In genomic region chr1:86216412-86216811, GRCm38 (mm10) we compare ENCODE assay signal across 25 mouse cellular contexts.
DNase-seq lines count a peak whose midpoint lies in the region; ATAC-seq lines count a peak whose summit lies in the region.
"Had no signal": no experiment of that assay in that cellular context is flagged by ENCODE, and none has a peak within 500 bp of the region (broad histone marks: within the 10 kb centered on the region; RNA-seq: fewer than 3 reads in every experiment).

No protein-coding gene starts in this region.

- DNase-seq in lung, adult 18-20 months: peak; percentile 29 to 31
- DNase-seq in lung, postnatal 14 days: no peak
- peak; percentile 51 to 56 for DNase-seq in B cell, adult 2 months
- DNase-seq in splenic B cell, adult 2 months (ENCODE audit: low read depth, low spot score): peak; percentile 60
- DNase-seq in cerebellum, adult 11 months: no peak
- DNase-seq in kidney, postnatal 25 days: no peak
- DNase-seq: adrenal gland, postnatal 14 days; cerebellum, adult 9-11 months; gastrocnemius, postnatal 10 days; heart, adult 11 months; heart, postnatal 10 days; kidney, adult 9 months; kidney, postnatal 14 days; thymus, adult 18-20 months; thymus, postnatal 4 days had no signal

- ATAC-seq in granulocyte monocyte progenitor cell, adult 5-6 weeks (replicated peaks; ENCODE audit: poor library complexity, severe bottlenecking): peak; percentile 26
- ATAC-seq: forebrain, embryonic 15.5 days; hindbrain, postnatal 0 days; intestine, embryonic 16.5 days; liver, embryonic 12.5 days; midbrain, embryonic 15.5 days had no signal

- H3K36me3 ChIP-seq in splenic B cell, adult 2 months (ENCODE audit: control insufficient read depth, insufficient read depth, low read length, poor library complexity, severe bottlenecking): no peaks in the 10 kb centered on the region

- H3K27me3 ChIP-seq in splenic B cell, adult 2 months (ENCODE audit: control insufficient read depth, insufficient read depth, low read length, poor library complexity, severe bottlenecking): no peaks in the 10 kb centered on the region
- H3K27me3 ChIP-seq: forebrain, embryonic 15.5 days; heart, embryonic 12.5 days; limb, embryonic 12.5 days; liver, embryonic 12.5 days; lung, embryonic 15.5 days; midbrain, embryonic 15.5 days; neural tube, embryonic 13.5 days had no signal

Comparison
In these comparisons a context has a peak if more than half of its experiments do, and no peak if none do; other contexts are left out.
1. DNase-seq: peak in lung, adult 18-20 months (2 of 2), B cell, adult 2 months (2 of 2) and splenic B cell, adult 2 months (single experiment); none in lung, postnatal 14 days (single experiment), cerebellum, adult 11 months (single experiment) and kidney, postnatal 25 days (0 of 2).